Mouse (Mus musculus) layer of hippocampus, adult 8-10 months (tissue): ENCODE data around the gene Fut1. TPM values are rescaled to one million over a fixed set of nuclear protein-coding genes. Genes with fewer than 3 reads are reported as not detected.

ENCODE experiments used
- DNase-seq, 2 experiments: peaks; one replicate each; pipeline ENCODE4 v3.0.0; 2022; ENCODE audit warnings: low spot score in 2 of 2
- total RNA-seq, 4 experiments: library from RNA; stranded (reverse); gene quantifications; 2 replicates each; pipeline ENCODE4 v1.2.4; 2022

The Fut1 gene
- total RNA-seq = under 1 TPM in 3 of 4 experiments, not detected in 1; 0.20 to 0.28 (median 0.21) TPM

- no peak for DNase-seq
Measured at GRCm38 (mm10) chr7:45617042-45617695, at the start of gene Fut1. Gene Fut1, plus strand, starts transcription at chr7:45617289.

GRCm38 (mm10) chr7:45567780-45568516, 49.1 kb upstream of the Fut1 start:
- DNase-seq = peak; percentile 83 to 90

GRCm38 (mm10) chr7:45568601-45569473, 48.3 kb upstream of the Fut1 start:
- DNase-seq = no peak

GRCm38 (mm10) chr7:45570103-45570741, 46.9 kb upstream of the Fut1 start, which contains the start of gene Bcat2:
Gene Bcat2, plus strand, starts transcription at chr7:45570153.
- peak; percentile 41 to 49 for DNase-seq

GRCm38 (mm10) chr7:45571966-45572365, 45.1 kb upstream of the Fut1 start:
- DNase-seq = no peak

- no peak for DNase-seq
Measured at GRCm38 (mm10) chr7:45573954-45574353, 43.1 kb upstream of the Fut1 start.

GRCm38 (mm10) chr7:45574472-45575379, 42.4 kb upstream of the Fut1 start:
- DNase-seq = no peak

- DNase-seq = no peak
Measured at GRCm38 (mm10) chr7:45585923-45586322, 31.2 kb upstream of the Fut1 start.

- no peak for DNase-seq
Measured at GRCm38 (mm10) chr7:45587631-45588592, 29.2 kb upstream of the Fut1 start.

GRCm38 (mm10) chr7:45589173-45589572, 27.9 kb upstream of the Fut1 start:
- DNase-seq = peak; percentile 98 to 99

GRCm38 (mm10) chr7:45589898-45590297, 27.2 kb upstream of the Fut1 start:
- no peak for DNase-seq

- DNase-seq = no peak
Measured at GRCm38 (mm10) chr7:45590874-45591273, 26.2 kb upstream of the Fut1 start.

- no peak for DNase-seq
Measured at GRCm38 (mm10) chr7:45591880-45592279, 25.2 kb upstream of the Fut1 start.

- DNase-seq = peak in 1 of 2 experiments; percentile 71
Measured at GRCm38 (mm10) chr7:45593118-45593815, 23.8 kb upstream of the Fut1 start.

- no peak for DNase-seq
Measured at GRCm38 (mm10) chr7:45595176-45595575, 21.9 kb upstream of the Fut1 start.

- DNase-seq = no peak
Measured at GRCm38 (mm10) chr7:45596107-45596506, 21.0 kb upstream of the Fut1 start.

- DNase-seq = no peak
Measured at GRCm38 (mm10) chr7:45597013-45597412, 20.1 kb upstream of the Fut1 start.

- DNase-seq = no peak
Measured at GRCm38 (mm10) chr7:45597527-45597926, 19.6 kb upstream of the Fut1 start.
